Mouse (Mus musculus) CH12.LX (cell line): ENCODE measurements at regions not wholly inside any gene's neighbourhood (a gene's known extent, or its start where the extent isn't known, plus 50 kb on each side); places are given as distances from the start of the nearest gene placed in this dataset.

Experiments used
- DNase-seq: peaks from one replicate; pipeline ENCODE4 v3.0.0-alpha.2; 2013; ENCODE audit errors: extremely low read depth
- H3K27ac ChIP-seq: 2 replicates; pipeline ENCODE4 v1.5.1; 2012; ENCODE audit warnings: low read depth, mild to moderate bottlenecking, control low read depth, moderate library complexity; ENCODE audit not compliant: insufficient read depth
- H3K27me3 ChIP-seq: replicated peaks from 2 replicates; pipeline ENCODE3; 2012; ENCODE audit warnings: inconsistent platforms
- H3K36me3 ChIP-seq, 2 experiments: replicated peaks in 1 of 2; 2 replicates each; pipeline versions ENCODE3 to v1.6.1; 2012; ENCODE audit warnings: inconsistent platforms in 1 of 2, low read length in 1 of 2, mild to moderate bottlenecking in 1 of 2, mixed read lengths in 1 of 2, moderate library complexity in 1 of 2; ENCODE audit not compliant: control insufficient read depth in 1 of 2, insufficient read depth in 1 of 2
- H3K4me1 ChIP-seq, 2 experiments: 2 replicates each; pipeline ENCODE4 v1.6.1; 2012; ENCODE audit warnings: inconsistent platforms in 1 of 2, moderate library complexity in 1 of 2; ENCODE audit not compliant: insufficient read depth in 2 of 2, control insufficient read depth in 1 of 2
- H3K4me2 ChIP-seq: 2 replicates; pipeline ENCODE4 v1.6.1; 2012; ENCODE audit warnings: low read depth, mild to moderate bottlenecking, control low read depth; ENCODE audit not compliant: poor library complexity, insufficient read depth, severe bottlenecking
- H3K4me3 ChIP-seq, 3 experiments: fragments of 150-350 bp in 1 of 3; sonication (generic) in 1 of 3; replicated peaks in 1 of 3; 2 replicates each; pipeline versions ENCODE3 to v1.5.1; 2011 to 2012; ENCODE audit warnings: low read depth in 2 of 3, low read length in 2 of 3, mild to moderate bottlenecking in 2 of 3, moderate library complexity in 2 of 3, control low read depth in 1 of 3, improper control_type of control experiment in 1 of 3, inconsistent platforms in 1 of 3, mixed read lengths in 1 of 3; ENCODE audit not compliant: poor library complexity in 1 of 3
- H3K79me2 ChIP-seq: replicated peaks from 2 replicates; pipeline ENCODE4 v1.6.1; 2012; ENCODE audit warnings: mild to moderate bottlenecking, moderate library complexity; ENCODE audit not compliant: control insufficient read depth, poor library complexity, insufficient read depth, severe bottlenecking; ENCODE audit errors: extremely low read depth
- H3K9ac ChIP-seq: 2 replicates; pipeline ENCODE4 v1.6.1; 2012; ENCODE audit warnings: low read depth, mild to moderate bottlenecking, control low read depth, moderate library complexity; ENCODE audit not compliant: insufficient read depth
- H3K9me3 ChIP-seq: replicated peaks from 2 replicates; pipeline ENCODE3; 2012; ENCODE audit warnings: low read length, inconsistent platforms, mixed read lengths
- BHLHE40 ChIP-seq: IDR thresholded peaks from 2 replicates; pipeline ENCODE4 v1.6.1; 2011; ENCODE audit warnings: mild to moderate bottlenecking, low read depth, low read length, improper control_type of control experiment
- CHD2 ChIP-seq: IDR thresholded peaks from 2 replicates; pipeline ENCODE4 v1.6.1; 2011; ENCODE audit warnings: low read length, improper control_type of control experiment
- CTCF ChIP-seq, 2 experiments: IDR thresholded peaks in 1 of 2; conservative IDR thresholded peaks in 1 of 2; 2 replicates each; pipeline ENCODE4 v1.5.1; 2011 to 2012; ENCODE audit warnings: low read depth in 2 of 2, low read length in 2 of 2, improper control_type of control experiment in 1 of 2, inconsistent platforms in 1 of 2, mild to moderate bottlenecking in 1 of 2, moderate library complexity in 1 of 2
- ELF1 ChIP-seq: IDR thresholded peaks from 2 replicates; pipeline ENCODE4 v1.6.1; 2014; ENCODE audit warnings: low read depth, mild to moderate bottlenecking, inconsistent platforms, low read length, improper control_type of control experiment
- ETS1 ChIP-seq: conservative IDR thresholded peaks from 2 replicates; pipeline ENCODE4 v1.6.1; 2012; ENCODE audit warnings: low read depth, mild to moderate bottlenecking, inconsistent platforms, low read length, improper control_type of control experiment, moderate library complexity
- GABPA ChIP-seq: IDR thresholded peaks from 2 replicates; pipeline ENCODE4 v1.6.1; 2012; ENCODE audit warnings: low read depth, low read length, improper control_type of control experiment, inconsistent platforms; ENCODE audit not compliant: insufficient replicate concordance
- HCFC1 ChIP-seq: IDR thresholded peaks from 2 replicates; pipeline ENCODE4 v1.6.1; 2012; ENCODE audit warnings: low read depth, mild to moderate bottlenecking, inconsistent platforms, low read length, improper control_type of control experiment
- JUN ChIP-seq: IDR thresholded peaks from 2 replicates; pipeline ENCODE4 v1.6.1; 2011; ENCODE audit warnings: low read depth, mild to moderate bottlenecking, low read length, improper control_type of control experiment, moderate library complexity; ENCODE audit not compliant: insufficient read depth
- JUND ChIP-seq: conservative IDR thresholded peaks from 2 replicates; pipeline ENCODE4 v1.6.1; 2011; ENCODE audit warnings: low read depth, low read length, improper control_type of control experiment
- MAFK ChIP-seq: IDR thresholded peaks from 2 replicates; pipeline ENCODE4 v1.6.1; 2011; ENCODE audit warnings: low read length, improper control_type of control experiment; ENCODE audit not compliant: insufficient replicate concordance
- MAX ChIP-seq: IDR thresholded peaks from 2 replicates; pipeline ENCODE4 v1.6.1; 2011; ENCODE audit warnings: low read length, improper control_type of control experiment
- MXI1 ChIP-seq: IDR thresholded peaks from 2 replicates; pipeline ENCODE4 v1.6.1; 2011; ENCODE audit warnings: mild to moderate bottlenecking, low read depth, low read length, improper control_type of control experiment
- NELFE ChIP-seq: IDR thresholded peaks from 2 replicates; pipeline ENCODE4 v1.6.1; 2011; ENCODE audit warnings: low read depth, low read length, improper control_type of control experiment
- NRF1 ChIP-seq: IDR thresholded peaks from 2 replicates; pipeline ENCODE4 v1.6.1; 2014; ENCODE audit warnings: low read depth, mild to moderate bottlenecking, inconsistent platforms, low read length, improper control_type of control experiment, moderate library complexity
- PAX5 ChIP-seq: IDR thresholded peaks from 2 replicates; pipeline ENCODE4 v1.6.1; 2012; ENCODE audit warnings: low read length, inconsistent platforms, mixed read lengths
- POLR2AphosphoS2 ChIP-seq: IDR thresholded peaks from 2 replicates; pipeline ENCODE4 v1.6.1; 2011; ENCODE audit warnings: low read depth, low read length, improper control_type of control experiment
- RCOR1 ChIP-seq: conservative IDR thresholded peaks from 2 replicates; pipeline ENCODE4 v1.6.1; 2012; ENCODE audit warnings: low read depth, mild to moderate bottlenecking, inconsistent platforms, low read length, improper control_type of control experiment
- TCF12 ChIP-seq: IDR thresholded peaks from 2 replicates; pipeline ENCODE4 v1.6.1; 2014; ENCODE audit warnings: low read depth, mild to moderate bottlenecking, inconsistent platforms, low read length, improper control_type of control experiment
- ZC3H11A ChIP-seq: IDR thresholded peaks from 2 replicates; pipeline ENCODE4 v1.6.1; 2012; ENCODE audit warnings: low read depth, mild to moderate bottlenecking, inconsistent platforms, low read length, improper control_type of control experiment
- ZNF384 ChIP-seq: IDR thresholded peaks from 2 replicates; pipeline ENCODE4 v1.6.1; 2012; ENCODE audit warnings: low read depth, low read length, improper control_type of control experiment, inconsistent platforms
- dilution Hi-C: fragments of 300-500 bp; cut with MboI; formaldehyde crosslinking; loops from 2 replicates; pipeline ENCODE4 v1.14.3; 2020; ENCODE audit warnings: low sequenced_read_pairs; ENCODE audit not compliant: extremely low pct_unique_long_range_greater_than_20kb, extremely low pct_ligation_motif_present
- in situ Hi-C: fragments of 300-500 bp; cut with MboI; formaldehyde crosslinking; loops from 3 replicates; pipeline ENCODE4 v1.14.3; 2019; ENCODE audit warnings: low sequenced_read_pairs, low pct_ligation_motif_present, low pct_unique_long_range_greater_than_20kb, mixed read lengths

- Histone ChIP-seq H3K4me2 (no peak overlapping the region), H3K36me3 (no peaks in the 10 kb centered on the region), H3K9me3 (no peaks in the 10 kb centered on the region), H3K27me3 (no peaks in the 10 kb centered on the region), H3K4me3 (no peak overlapping the region), H3K4me1 (peaks cover 11 to 30% of the 10 kb centered on the region in 2 experiments), H3K27ac (no peak overlapping the region), H3K9ac (no peak overlapping the region), H3K79me2 (no peaks in the 10 kb centered on the region)
- TF ChIP-seq CHD2 (no peak), NELFE (no peak), JUND (no peak), MXI1 (no peak), TCF12 (no peak), JUN (no peak), GABPA (no peak), MAFK (no peak), NRF1 (no peak), MAX (no peak), ELF1 (no peak), PAX5 (no peak), RCOR1 (no peak), CTCF (conservative IDR thresholded peaks at IDR 0.05 in 1 of 2, IDR thresholded peaks at IDR 0.05 in 1 of 2; ENCODE audit: low read depth in 2 of 2, low read length in 2 of 2) (no peak), HCFC1 (no peak), ZC3H11A (no peak), ZNF384 (no peak), POLR2AphosphoS2 (no peak)
- in situ Hi-C loops (no loop called here), dilution Hi-C loops (no loop called here)
- no peak for DNase-seq
These were observed 65.4 kb upstream of the Calm2 start for GRCm38 (mm10) chr17:87512000-87512611.

- Histone ChIP-seq H3K9me3 (no peaks in the 10 kb centered on the region), H3K4me1 (peaks cover 11 to 30% of the 10 kb centered on the region in 2 experiments), H3K36me3 (no peaks in the 10 kb centered on the region), H3K4me3 (no peak overlapping the region)
- peak; percentile 94 for TF ChIP-seq BHLHE40
- TF ChIP-seq HCFC1 = no peak
- TF ChIP-seq ETS1 = 0 out of 2 replicates have a peak, but pooled peaks have one; percentile 36
- TF ChIP-seq ELF1 = peak; percentile 28; the same call in 1 of the 2 replicates
- TF ChIP-seq, all 38 proteins: peak for 3
- in situ Hi-C loops (no loop called here), dilution Hi-C loops (no loop called here)
- Histone ChIP-seq H3K27me3 (no peaks in the 10 kb centered on the region), H3K9ac (no peak overlapping the region), H3K4me2 (no peak overlapping the region; the same call in 1 of the 2 replicates), H3K79me2 (no peaks in the 10 kb centered on the region), H3K27ac (no peak overlapping the region)
- peak; percentile 71 for DNase-seq
These were observed 67.1 kb upstream of the Calm2 start for GRCm38 (mm10) chr17:87513822-87514221.
